Mouse (Mus musculus) liver, embryonic 14 days (tissue): ENCODE results near the gene Smim26. TPM values are rescaled to one million over a fixed set of nuclear protein-coding genes. Genes with fewer than 3 reads are reported as not detected.

Source experiments
- polyA plus RNA-seq: library from polyadenylated mRNA; depleted of rRNA; stranded (reverse); fragments of >200 nt; gene quantifications from 2 replicates; pipeline ENCODE4 v1.2.3, GENCODE M21; 2012; rRNA removed

Smim26 gene
- 16.6 and 17.7 TPM in 2 replicates for polyA plus RNA-seq

GRCm38 (mm10) chr2:144593951-144594651, at the start of gene Smim26:
Gene Smim26 (plus strand): TSS chr2:144594054.

DNA sequence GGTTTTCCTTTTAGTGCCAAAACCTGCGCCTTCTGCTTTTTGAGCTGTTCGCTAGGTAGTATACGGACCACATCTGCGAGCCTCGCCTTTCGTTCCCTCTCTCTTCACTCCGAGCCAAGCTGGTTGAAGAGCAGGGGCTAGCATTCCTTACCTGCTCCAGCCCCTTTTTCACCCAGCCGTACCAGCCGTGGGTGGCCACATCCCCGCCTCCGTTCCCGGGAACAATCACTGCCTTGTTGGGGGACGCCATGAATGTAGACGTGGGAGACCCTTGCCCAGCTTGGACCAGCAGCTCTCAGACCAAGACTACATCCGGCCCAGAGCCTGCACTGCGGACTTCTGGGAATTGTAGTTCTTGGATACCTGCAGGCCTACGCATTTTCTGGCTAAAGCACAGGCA, 43.3 kb upstream of the Smim26 start, which contains the start of gene Rbbp9:
Gene Rbbp9, minus strand, starts transcription at position 341 of the 400 bp plus-strand sequence.

GRCm38 (mm10) chr2:144555820-144556552, 37.9 kb upstream of the Smim26 start, which contains the start of gene Sec23b:
Gene Sec23b (plus strand): TSS chr2:144556229.

GRCm38 (mm10) chr2:144599831-144600687, 6.2 kb downstream of the Smim26 start, which contains the start of gene Dtd1:
Gene Dtd1 (plus strand): TSS chr2:144599897.

Other genes with a start within 250 kb of the Smim26 start
- 13.0 and 13.9 TPM in 2 replicates for gene Kat14, start 225.1 kb upstream of the Smim26 start, polyA plus RNA-seq
- gene Pet117, start 225.1 kb upstream of the Smim26 start, polyA plus RNA-seq: not detected in 2 replicates
- gene Dzank1, start 66.6 kb upstream of the Smim26 start, polyA plus RNA-seq: 0.01 and 0.03 TPM in 2 replicates
- gene Polr3f, start 66.3 kb upstream of the Smim26 start, polyA plus RNA-seq: 6.2 and 6.8 TPM in 2 replicates
- gene Rbbp9, start 43.2 kb upstream of the Smim26 start, polyA plus RNA-seq: 4.2 and 4.6 TPM in 2 replicates
- 25.3 and 30.1 TPM in 2 replicates for gene Sec23b, start 37.8 kb upstream of the Smim26 start, polyA plus RNA-seq
- 11.2 and 11.9 TPM in 2 replicates for gene Dtd1, start 5.8 kb downstream of the Smim26 start, polyA plus RNA-seq
- gene Scp2d1, start 229.6 kb downstream of the Smim26 start, polyA plus RNA-seq: not detected in 2 replicates